Mouse (Mus musculus): ENCODE data around the gene Sell. TPM values are rescaled to one million over a fixed set of nuclear protein-coding genes. Genes with fewer than 3 reads are reported as not detected.

The Sell gene
- polyA plus RNA-seq, 1 experiment from 2014 or later = 3.4 TPM

GRCm38 (mm10) chr1:164060071-164060470 lies 1.7 kb upstream of the Sell start:
- no peak for ATAC-seq

GRCm38 (mm10) chr1:164061278-164061677 lies 504 bp upstream of the Sell start:
- no peaks in the 10 kb centered on the region for H3K27me3 ChIP-seq (replicated peaks; ENCODE audit: insufficient read depth, low read length)
- TF ChIP-seq CTCF (IDR thresholded peaks at IDR 0.05) (peak; percentile 67), EP300 (IDR thresholded peaks at IDR 0.05) (no peak)
- no peaks in the 10 kb centered on the region for H3K9me3 ChIP-seq (ENCODE audit: low read length)
- no peak overlapping the region for H3K27ac ChIP-seq (ENCODE audit: low read length)
- WGBS = 19% methylated on average over 4 of the region's 4 CpGs
- no peak overlapping the region for H3K4me2 ChIP-seq (replicated peaks; ENCODE audit: low read depth, low read length)
- DNase-seq (ENCODE audit: low spot score) (peak; percentile 58), ATAC-seq (no peak)
- H3K9ac ChIP-seq (replicated peaks; ENCODE audit: low read depth) = no peak overlapping the region
- H3K4me1 ChIP-seq (ENCODE audit: insufficient read depth, low read depth, low read length) = no peaks in the 10 kb centered on the region
- H3K4me3 ChIP-seq (ENCODE audit: low read depth, low read length) = no peak overlapping the region
- no peaks in the 10 kb centered on the region for H3K36me3 ChIP-seq (ENCODE audit: insufficient read depth, low read length)

More at GRCm38 (mm10) chr1:164060071-164060470, 1.7 kb upstream of the Sell start:
- Histone ChIP-seq H3K27me3 (replicated peaks; ENCODE audit: insufficient read depth, low read length) (no peaks in the 10 kb centered on the region), H3K9ac (replicated peaks; ENCODE audit: low read depth) (no peak overlapping the region), H3K4me1 (ENCODE audit: insufficient read depth, low read depth, low read length) (no peaks in the 10 kb centered on the region), H3K27ac (ENCODE audit: low read length) (no peak overlapping the region), H3K4me3 (ENCODE audit: low read depth, low read length) (no peak overlapping the region), H3K9me3 (ENCODE audit: low read length) (no peaks in the 10 kb centered on the region), H3K4me2 (replicated peaks; ENCODE audit: low read depth, low read length) (no peak overlapping the region), H3K36me3 (ENCODE audit: insufficient read depth, low read length) (no peaks in the 10 kb centered on the region)
- 87% methylated on average over 4 of the region's 4 CpGs for WGBS
- no peak for TF ChIP-seq EP300 (IDR thresholded peaks at IDR 0.05)
- DNase-seq (ENCODE audit: low spot score) = peak; percentile 9

- 36% methylated on average over 2 of the region's 2 CpGs for WGBS
- Histone ChIP-seq H3K27ac (ENCODE audit: low read length) (no peak overlapping the region), H3K27me3 (replicated peaks; ENCODE audit: insufficient read depth, low read length) (no peaks in the 10 kb centered on the region), H3K36me3 (ENCODE audit: insufficient read depth, low read length) (no peaks in the 10 kb centered on the region), H3K4me1 (ENCODE audit: insufficient read depth, low read depth, low read length) (no peaks in the 10 kb centered on the region), H3K9me3 (ENCODE audit: low read length) (no peaks in the 10 kb centered on the region), H3K4me2 (replicated peaks; ENCODE audit: low read depth, low read length) (no peak overlapping the region), H3K4me3 (ENCODE audit: low read depth, low read length) (no peak overlapping the region), H3K9ac (replicated peaks; ENCODE audit: low read depth) (no peak overlapping the region)
- DNase-seq (ENCODE audit: low spot score) (no peak), ATAC-seq (no peak)
- TF ChIP-seq EP300 (IDR thresholded peaks at IDR 0.05) (no peak), CTCF (IDR thresholded peaks at IDR 0.05) (no peak)
Observed at GRCm38 (mm10) chr1:164062856-164063255, 1.1 kb downstream of the Sell start.

- TF ChIP-seq EP300 (IDR thresholded peaks at IDR 0.05) (no peak), CTCF (IDR thresholded peaks at IDR 0.05) (no peak)
- ATAC-seq = no peak
- Histone ChIP-seq H3K27me3 (replicated peaks; ENCODE audit: insufficient read depth, low read length) (no peaks in the 10 kb centered on the region), H3K4me1 (ENCODE audit: insufficient read depth, low read depth, low read length) (no peaks in the 10 kb centered on the region), H3K9me3 (ENCODE audit: low read length) (no peaks in the 10 kb centered on the region), H3K4me3 (ENCODE audit: low read depth, low read length) (no peak overlapping the region), H3K9ac (replicated peaks; ENCODE audit: low read depth) (no peak overlapping the region), H3K4me2 (replicated peaks; ENCODE audit: low read depth, low read length) (no peak overlapping the region), H3K36me3 (ENCODE audit: insufficient read depth, low read length) (no peaks in the 10 kb centered on the region), H3K27ac (ENCODE audit: low read length) (no peak overlapping the region)
- WGBS = 38% methylated on average over 3 of the region's 3 CpGs
- DNase-seq (ENCODE audit: low spot score) = no peak
Observed at GRCm38 (mm10) chr1:164063745-164064144, 2.0 kb downstream of the Sell start.

GRCm38 (mm10) chr1:164069261-164069660 lies 7.5 kb downstream of the Sell start:
- DNase-seq (ENCODE audit: low spot score) (no peak), ATAC-seq (no peak)
- Histone ChIP-seq H3K27ac (ENCODE audit: low read length) (no peak overlapping the region), H3K4me2 (replicated peaks; ENCODE audit: low read depth, low read length) (no peak overlapping the region), H3K4me3 (ENCODE audit: low read depth, low read length) (no peak overlapping the region), H3K9me3 (ENCODE audit: low read length) (no peaks in the 10 kb centered on the region), H3K27me3 (replicated peaks; ENCODE audit: insufficient read depth, low read length) (no peaks in the 10 kb centered on the region), H3K4me1 (ENCODE audit: insufficient read depth, low read depth, low read length) (no peaks in the 10 kb centered on the region), H3K36me3 (ENCODE audit: insufficient read depth, low read length) (no peaks in the 10 kb centered on the region), H3K9ac (replicated peaks; ENCODE audit: low read depth) (no peak overlapping the region)
- no peak for TF ChIP-seq EP300 (IDR thresholded peaks at IDR 0.05)
- TF ChIP-seq CTCF (IDR thresholded peaks at IDR 0.05) = no peak

GRCm38 (mm10) chr1:164070461-164070860 lies 8.7 kb downstream of the Sell start:
- Histone ChIP-seq H3K27me3 (replicated peaks; ENCODE audit: insufficient read depth, low read length) (no peaks in the 10 kb centered on the region), H3K9me3 (ENCODE audit: low read length) (no peaks in the 10 kb centered on the region), H3K4me2 (replicated peaks; ENCODE audit: low read depth, low read length) (no peak overlapping the region), H3K9ac (replicated peaks; ENCODE audit: low read depth) (no peak overlapping the region), H3K36me3 (ENCODE audit: insufficient read depth, low read length) (no peaks in the 10 kb centered on the region), H3K4me3 (ENCODE audit: low read depth, low read length) (no peak overlapping the region), H3K27ac (ENCODE audit: low read length) (no peak overlapping the region), H3K4me1 (ENCODE audit: insufficient read depth, low read depth, low read length) (no peaks in the 10 kb centered on the region)
- DNase-seq (ENCODE audit: low spot score) (no peak), ATAC-seq (no peak)
- TF ChIP-seq EP300 (IDR thresholded peaks at IDR 0.05) (no peak), CTCF (IDR thresholded peaks at IDR 0.05) (no peak)
- 79% methylated on average over 4 of the region's 4 CpGs for whole genome bisulfite sequencing

GRCm38 (mm10) chr1:164071111-164071510 lies 9.3 kb downstream of the Sell start:
- WGBS = 70% methylated on average over 7 of the region's 7 CpGs
- no peaks in the 10 kb centered on the region for H3K4me1 ChIP-seq (ENCODE audit: insufficient read depth, low read depth, low read length)
- H3K9ac ChIP-seq (replicated peaks; ENCODE audit: low read depth) = no peak overlapping the region
- TF ChIP-seq CTCF (IDR thresholded peaks at IDR 0.05) (no peak), EP300 (IDR thresholded peaks at IDR 0.05) (no peak)
- no peak overlapping the region for H3K4me2 ChIP-seq (replicated peaks; ENCODE audit: low read depth, low read length)
- ATAC-seq (no peak), DNase-seq (ENCODE audit: low spot score) (no peak)
- H3K27me3 ChIP-seq (replicated peaks; ENCODE audit: insufficient read depth, low read length) = no peaks in the 10 kb centered on the region
- no peak overlapping the region for H3K4me3 ChIP-seq (ENCODE audit: low read depth, low read length)
- H3K27ac ChIP-seq (ENCODE audit: low read length) = no peak overlapping the region
- H3K9me3 ChIP-seq (ENCODE audit: low read length) = no peaks in the 10 kb centered on the region
- no peaks in the 10 kb centered on the region for H3K36me3 ChIP-seq (ENCODE audit: insufficient read depth, low read length)
